Mouse (Mus musculus): ENCODE measurements around the gene Tpr. TPM values are rescaled to one million over a fixed set of nuclear protein-coding genes. Genes with fewer than 3 reads are reported as not detected.

The Tpr gene
- total RNA-seq (2014; rRNA removed) (60.0 and 65.8 TPM in 2 replicates), polyA plus RNA-seq (2012; rRNA removed) (20.9 and 22.7 TPM in 2 replicates)

GRCm38 (mm10) chr1:150392638-150393487 is at the start of gene Tpr, which contains the start of gene Odr4:
Gene Tpr, plus strand, starts transcription at chr1:150392838.
Gene Odr4, minus strand, starts transcription at chr1:150393080.
- DNase-seq (ENCODE audit: extremely low read depth, low read depth, low spot score), result peak; percentile 96
- Histone ChIP-seq H3K27ac (replicated peaks; ENCODE audit: insufficient read depth, low read depth, low read length) (peak within 1 kb of the TSS; percentile 92), H3K4me3 (ENCODE audit: insufficient read depth, low read depth, low read length) (peak within 1 kb of the TSS; percentile 74), H3K36me3 (ENCODE audit: control insufficient read depth, insufficient read depth, low read length) (peaks cover 32% of the 10 kb centered on the region), H3K9ac (ENCODE audit: low read depth, low read length) (peak within 1 kb of the TSS; percentile 93), H3K27me3 (ENCODE audit: control insufficient read depth, insufficient read depth, low read length) (no peaks in the 10 kb centered on the region), H3K4me1 (ENCODE audit: control insufficient read depth, insufficient read depth, low read length) (peaks cover 3% of the 10 kb centered on the region), H3K79me2 (ENCODE audit: control insufficient read depth, insufficient read depth, low read length) (no peaks in the 10 kb centered on the region)
- under 1% methylated on average over 74 of the region's 76 CpGs for WGBS
- peak; percentile 75 for TF ChIP-seq CTCF (IDR thresholded peaks at IDR 0.05; ENCODE audit: low read depth, low read length)
- peak; percentile 64; the same call in 1 of the 2 replicates for TF ChIP-seq POLR2A (IDR thresholded peaks at IDR 0.05; ENCODE audit: extremely low read depth, insufficient read depth, low read length)

- Histone ChIP-seq H3K79me2 (ENCODE audit: control insufficient read depth, insufficient read depth, low read length) (no peaks in the 10 kb centered on the region), H3K27ac (replicated peaks; ENCODE audit: insufficient read depth, low read depth, low read length) (no peak overlapping the region), H3K36me3 (ENCODE audit: control insufficient read depth, insufficient read depth, low read length) (peaks cover 20% of the 10 kb centered on the region), H3K4me3 (ENCODE audit: insufficient read depth, low read depth, low read length) (no peak overlapping the region), H3K4me1 (ENCODE audit: control insufficient read depth, insufficient read depth, low read length) (no peaks in the 10 kb centered on the region), H3K27me3 (ENCODE audit: control insufficient read depth, insufficient read depth, low read length) (no peaks in the 10 kb centered on the region), H3K9ac (ENCODE audit: low read depth, low read length) (no peak overlapping the region)
- DNase-seq (ENCODE audit: extremely low read depth, low read depth, low spot score), result peak; percentile 61
- TF ChIP-seq CTCF (IDR thresholded peaks at IDR 0.05; ENCODE audit: low read depth, low read length) (no peak), POLR2A (IDR thresholded peaks at IDR 0.05; ENCODE audit: extremely low read depth, insufficient read depth, low read length) (no peak)
- 29% methylated on average over 1 of the region's 1 CpGs for WGBS
These were observed 31.8 kb upstream of the Tpr start for GRCm38 (mm10) chr1:150360864-150361263.

GRCm38 (mm10) chr1:150372895-150373294 is 19.7 kb upstream of the Tpr start:
- Histone ChIP-seq H3K9ac (ENCODE audit: low read depth, low read length) (no peak overlapping the region), H3K4me3 (ENCODE audit: insufficient read depth, low read depth, low read length) (no peak overlapping the region), H3K79me2 (ENCODE audit: control insufficient read depth, insufficient read depth, low read length) (no peaks in the 10 kb centered on the region), H3K27ac (replicated peaks; ENCODE audit: insufficient read depth, low read depth, low read length) (no peak overlapping the region), H3K4me1 (ENCODE audit: control insufficient read depth, insufficient read depth, low read length) (no peaks in the 10 kb centered on the region), H3K27me3 (ENCODE audit: control insufficient read depth, insufficient read depth, low read length) (no peaks in the 10 kb centered on the region), H3K36me3 (ENCODE audit: control insufficient read depth, insufficient read depth, low read length) (peaks cover 32% of the 10 kb centered on the region)
- WGBS, result 89% methylated on average over 3 of the region's 3 CpGs
- TF ChIP-seq CTCF (IDR thresholded peaks at IDR 0.05; ENCODE audit: low read depth, low read length), result peak; percentile 37; the same call in 1 of the 2 replicates
- TF ChIP-seq POLR2A (IDR thresholded peaks at IDR 0.05; ENCODE audit: extremely low read depth, insufficient read depth, low read length), result no peak
- DNase-seq (ENCODE audit: extremely low read depth, low read depth, low spot score), result no peak

- WGBS, result 89% methylated on average over 2 of the region's 2 CpGs
- TF ChIP-seq CTCF (IDR thresholded peaks at IDR 0.05; ENCODE audit: low read depth, low read length) (no peak), POLR2A (IDR thresholded peaks at IDR 0.05; ENCODE audit: extremely low read depth, insufficient read depth, low read length) (no peak)
These were observed 18.4 kb upstream of the Tpr start for GRCm38 (mm10) chr1:150374247-150374646.

DNA sequence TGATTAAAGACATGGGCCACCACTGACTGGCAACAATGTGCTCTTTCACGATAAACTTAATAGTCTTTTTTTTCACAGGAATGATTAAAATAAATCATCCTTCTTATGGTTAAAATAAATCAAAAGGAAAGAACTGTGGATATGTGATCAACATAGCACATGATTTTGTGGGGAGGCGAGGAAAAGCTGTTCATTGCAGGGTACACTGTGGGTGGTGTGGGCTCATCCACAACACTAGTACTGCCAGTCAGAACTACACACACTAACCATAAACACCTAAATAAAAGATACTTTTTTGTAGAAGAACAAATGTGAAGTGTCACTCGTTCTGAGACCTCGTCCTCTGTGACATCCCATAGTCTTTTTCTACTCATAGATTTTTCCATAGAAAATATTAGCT is 8.5 kb upstream of the Tpr start:
- DNase-seq (ENCODE audit: extremely low read depth, low read depth, low spot score), result no peak
- Histone ChIP-seq H3K27me3 (ENCODE audit: control insufficient read depth, insufficient read depth, low read length) (no peaks in the 10 kb centered on the region), H3K9ac (ENCODE audit: low read depth, low read length) (no peak overlapping the region), H3K27ac (replicated peaks; ENCODE audit: insufficient read depth, low read depth, low read length) (no peak overlapping the region), H3K4me1 (ENCODE audit: control insufficient read depth, insufficient read depth, low read length) (no peaks in the 10 kb centered on the region), H3K36me3 (ENCODE audit: control insufficient read depth, insufficient read depth, low read length) (peaks cover 54% of the 10 kb centered on the region), H3K79me2 (ENCODE audit: control insufficient read depth, insufficient read depth, low read length) (no peaks in the 10 kb centered on the region), H3K4me3 (ENCODE audit: insufficient read depth, low read depth, low read length) (no peak overlapping the region)
- 98% methylated on average over 4 of the region's 4 CpGs for WGBS
- TF ChIP-seq CTCF (IDR thresholded peaks at IDR 0.05; ENCODE audit: low read depth, low read length) (no peak), POLR2A (IDR thresholded peaks at IDR 0.05; ENCODE audit: extremely low read depth, insufficient read depth, low read length) (no peak)

More at GRCm38 (mm10) chr1:150374247-150374646, 18.4 kb upstream of the Tpr start:
- no peak for DNase-seq (ENCODE audit: extremely low read depth, low read depth, low spot score)
- Histone ChIP-seq H3K4me1 (ENCODE audit: control insufficient read depth, insufficient read depth, low read length) (no peaks in the 10 kb centered on the region), H3K4me3 (ENCODE audit: insufficient read depth, low read depth, low read length) (no peak overlapping the region), H3K27ac (replicated peaks; ENCODE audit: insufficient read depth, low read depth, low read length) (no peak overlapping the region), H3K27me3 (ENCODE audit: control insufficient read depth, insufficient read depth, low read length) (no peaks in the 10 kb centered on the region), H3K79me2 (ENCODE audit: control insufficient read depth, insufficient read depth, low read length) (no peaks in the 10 kb centered on the region), H3K9ac (ENCODE audit: low read depth, low read length) (no peak overlapping the region), H3K36me3 (ENCODE audit: control insufficient read depth, insufficient read depth, low read length) (peaks cover 36% of the 10 kb centered on the region)

- Histone ChIP-seq H3K27me3 (ENCODE audit: control insufficient read depth, insufficient read depth, low read length) (no peaks in the 10 kb centered on the region), H3K4me1 (ENCODE audit: control insufficient read depth, insufficient read depth, low read length) (no peaks in the 10 kb centered on the region), H3K27ac (replicated peaks; ENCODE audit: insufficient read depth, low read depth, low read length) (no peak overlapping the region), H3K36me3 (ENCODE audit: control insufficient read depth, insufficient read depth, low read length) (peaks cover 48% of the 10 kb centered on the region), H3K9ac (ENCODE audit: low read depth, low read length) (no peak overlapping the region), H3K79me2 (ENCODE audit: control insufficient read depth, insufficient read depth, low read length) (no peaks in the 10 kb centered on the region), H3K4me3 (ENCODE audit: insufficient read depth, low read depth, low read length) (no peak overlapping the region)
- 93% methylated on average over 9 of the region's 9 CpGs for WGBS
- TF ChIP-seq CTCF (IDR thresholded peaks at IDR 0.05; ENCODE audit: low read depth, low read length) (no peak), POLR2A (IDR thresholded peaks at IDR 0.05; ENCODE audit: extremely low read depth, insufficient read depth, low read length) (no peak)
- no peak for DNase-seq (ENCODE audit: extremely low read depth, low read depth, low spot score)
These were observed 5.1 kb upstream of the Tpr start for GRCm38 (mm10) chr1:150387572-150387971.

Measured in liver, adult 2 months (tissue).